Mouse (Mus musculus) CH12.LX (cell line): ENCODE results near the gene Svep1. TPM values are rescaled to one million over a fixed set of nuclear protein-coding genes. Genes with fewer than 3 reads are reported as not detected.

Source experiments
- DNase-seq: peaks from one replicate; pipeline ENCODE4 v3.0.0-alpha.2; 2013; ENCODE audit errors: extremely low read depth
- H3K27ac ChIP-seq: 2 replicates; pipeline ENCODE4 v1.5.1; 2012; ENCODE audit warnings: low read depth, mild to moderate bottlenecking, control low read depth, moderate library complexity; ENCODE audit not compliant: insufficient read depth
- H3K27me3 ChIP-seq: replicated peaks from 2 replicates; pipeline ENCODE3; 2012; ENCODE audit warnings: inconsistent platforms
- H3K36me3 ChIP-seq, 2 experiments: replicated peaks in 1 of 2; 2 replicates each; pipeline versions ENCODE3 to v1.6.1; 2012; ENCODE audit warnings: inconsistent platforms in 1 of 2, low read length in 1 of 2, mild to moderate bottlenecking in 1 of 2, mixed read lengths in 1 of 2, moderate library complexity in 1 of 2; ENCODE audit not compliant: control insufficient read depth in 1 of 2, insufficient read depth in 1 of 2
- H3K4me1 ChIP-seq, 2 experiments: 2 replicates each; pipeline ENCODE4 v1.6.1; 2012; ENCODE audit warnings: inconsistent platforms in 1 of 2, moderate library complexity in 1 of 2; ENCODE audit not compliant: insufficient read depth in 2 of 2, control insufficient read depth in 1 of 2
- H3K4me2 ChIP-seq: 2 replicates; pipeline ENCODE4 v1.6.1; 2012; ENCODE audit warnings: low read depth, mild to moderate bottlenecking, control low read depth; ENCODE audit not compliant: poor library complexity, insufficient read depth, severe bottlenecking
- H3K4me3 ChIP-seq, 3 experiments: fragments of 150-350 bp in 1 of 3; sonication (generic) in 1 of 3; replicated peaks in 1 of 3; 2 replicates each; pipeline versions ENCODE3 to v1.5.1; 2011 to 2012; ENCODE audit warnings: low read depth in 2 of 3, low read length in 2 of 3, mild to moderate bottlenecking in 2 of 3, moderate library complexity in 2 of 3, control low read depth in 1 of 3, improper control_type of control experiment in 1 of 3, inconsistent platforms in 1 of 3, mixed read lengths in 1 of 3; ENCODE audit not compliant: poor library complexity in 1 of 3
- H3K79me2 ChIP-seq: replicated peaks from 2 replicates; pipeline ENCODE4 v1.6.1; 2012; ENCODE audit warnings: mild to moderate bottlenecking, moderate library complexity; ENCODE audit not compliant: control insufficient read depth, poor library complexity, insufficient read depth, severe bottlenecking; ENCODE audit errors: extremely low read depth
- H3K9ac ChIP-seq: 2 replicates; pipeline ENCODE4 v1.6.1; 2012; ENCODE audit warnings: low read depth, mild to moderate bottlenecking, control low read depth, moderate library complexity; ENCODE audit not compliant: insufficient read depth
- H3K9me3 ChIP-seq: replicated peaks from 2 replicates; pipeline ENCODE3; 2012; ENCODE audit warnings: low read length, inconsistent platforms, mixed read lengths
- BHLHE40 ChIP-seq: IDR thresholded peaks from 2 replicates; pipeline ENCODE4 v1.6.1; 2011; ENCODE audit warnings: mild to moderate bottlenecking, low read depth, low read length, improper control_type of control experiment
- CHD1 ChIP-seq: IDR thresholded peaks from 2 replicates; pipeline ENCODE4 v1.6.1; 2012; ENCODE audit warnings: low read depth, low read length, improper control_type of control experiment, inconsistent platforms
- CHD2 ChIP-seq: IDR thresholded peaks from 2 replicates; pipeline ENCODE4 v1.6.1; 2011; ENCODE audit warnings: low read length, improper control_type of control experiment
- CTCF ChIP-seq, 2 experiments: IDR thresholded peaks in 1 of 2; conservative IDR thresholded peaks in 1 of 2; 2 replicates each; pipeline ENCODE4 v1.5.1; 2011 to 2012; ENCODE audit warnings: low read depth in 2 of 2, low read length in 2 of 2, improper control_type of control experiment in 1 of 2, inconsistent platforms in 1 of 2, mild to moderate bottlenecking in 1 of 2, moderate library complexity in 1 of 2
- E2F4 ChIP-seq: IDR thresholded peaks from 2 replicates; pipeline ENCODE4 v1.6.1; 2011; ENCODE audit warnings: low read depth, low read length, improper control_type of control experiment; ENCODE audit not compliant: insufficient replicate concordance
- ELF1 ChIP-seq: IDR thresholded peaks from 2 replicates; pipeline ENCODE4 v1.6.1; 2014; ENCODE audit warnings: low read depth, mild to moderate bottlenecking, inconsistent platforms, low read length, improper control_type of control experiment
- EP300 ChIP-seq: IDR thresholded peaks from 2 replicates; pipeline ENCODE4 v1.6.1; 2011; ENCODE audit warnings: low read length, improper control_type of control experiment
- ETS1 ChIP-seq: conservative IDR thresholded peaks from 2 replicates; pipeline ENCODE4 v1.6.1; 2012; ENCODE audit warnings: low read depth, mild to moderate bottlenecking, inconsistent platforms, low read length, improper control_type of control experiment, moderate library complexity
- GABPA ChIP-seq: IDR thresholded peaks from 2 replicates; pipeline ENCODE4 v1.6.1; 2012; ENCODE audit warnings: low read depth, low read length, improper control_type of control experiment, inconsistent platforms; ENCODE audit not compliant: insufficient replicate concordance
- HCFC1 ChIP-seq: IDR thresholded peaks from 2 replicates; pipeline ENCODE4 v1.6.1; 2012; ENCODE audit warnings: low read depth, mild to moderate bottlenecking, inconsistent platforms, low read length, improper control_type of control experiment
- IRF4 ChIP-seq: IDR thresholded peaks from 2 replicates; pipeline ENCODE4 v1.6.1; 2014; ENCODE audit warnings: low read depth, mild to moderate bottlenecking, inconsistent platforms, low read length, improper control_type of control experiment
- JUN ChIP-seq: IDR thresholded peaks from 2 replicates; pipeline ENCODE4 v1.6.1; 2011; ENCODE audit warnings: low read depth, mild to moderate bottlenecking, low read length, improper control_type of control experiment, moderate library complexity; ENCODE audit not compliant: insufficient read depth
- JUND ChIP-seq: conservative IDR thresholded peaks from 2 replicates; pipeline ENCODE4 v1.6.1; 2011; ENCODE audit warnings: low read depth, low read length, improper control_type of control experiment
- KAT2A ChIP-seq: IDR thresholded peaks from 2 replicates; pipeline ENCODE4 v1.6.1; 2012; ENCODE audit warnings: low read length, improper control_type of control experiment, inconsistent platforms; ENCODE audit not compliant: insufficient replicate concordance
- MAFK ChIP-seq: IDR thresholded peaks from 2 replicates; pipeline ENCODE4 v1.6.1; 2011; ENCODE audit warnings: low read length, improper control_type of control experiment; ENCODE audit not compliant: insufficient replicate concordance
- MAX ChIP-seq: IDR thresholded peaks from 2 replicates; pipeline ENCODE4 v1.6.1; 2011; ENCODE audit warnings: low read length, improper control_type of control experiment
- MAZ ChIP-seq: IDR thresholded peaks from 2 replicates; pipeline ENCODE4 v1.6.1; 2012; ENCODE audit warnings: low read depth, mild to moderate bottlenecking, inconsistent platforms, low read length, improper control_type of control experiment, moderate library complexity
- MEF2A ChIP-seq: IDR thresholded peaks from 2 replicates; pipeline ENCODE4 v1.6.1; 2014; ENCODE audit warnings: low read depth, mild to moderate bottlenecking, inconsistent platforms, low read length, improper control_type of control experiment, borderline replicate concordance
- MXI1 ChIP-seq: IDR thresholded peaks from 2 replicates; pipeline ENCODE4 v1.6.1; 2011; ENCODE audit warnings: mild to moderate bottlenecking, low read depth, low read length, improper control_type of control experiment
- MYC ChIP-seq: IDR thresholded peaks from 2 replicates; pipeline ENCODE4 v1.6.1; 2011; ENCODE audit warnings: low read depth, mild to moderate bottlenecking, improper control_type of control experiment, low read length
- NELFE ChIP-seq: IDR thresholded peaks from 2 replicates; pipeline ENCODE4 v1.6.1; 2011; ENCODE audit warnings: low read depth, low read length, improper control_type of control experiment
- NRF1 ChIP-seq: IDR thresholded peaks from 2 replicates; pipeline ENCODE4 v1.6.1; 2014; ENCODE audit warnings: low read depth, mild to moderate bottlenecking, inconsistent platforms, low read length, improper control_type of control experiment, moderate library complexity
- PAX5 ChIP-seq: IDR thresholded peaks from 2 replicates; pipeline ENCODE4 v1.6.1; 2012; ENCODE audit warnings: low read length, inconsistent platforms, mixed read lengths
- POLR2A ChIP-seq: IDR thresholded peaks from 2 replicates; pipeline ENCODE4 v1.6.1; 2011; ENCODE audit warnings: low read depth, mild to moderate bottlenecking, improper control_type of control experiment, low read length
- POLR2AphosphoS2 ChIP-seq: IDR thresholded peaks from 2 replicates; pipeline ENCODE4 v1.6.1; 2011; ENCODE audit warnings: low read depth, low read length, improper control_type of control experiment
- RAD21 ChIP-seq: IDR thresholded peaks from 2 replicates; pipeline ENCODE4 v1.6.1; 2011; ENCODE audit warnings: low read depth, mild to moderate bottlenecking, low read length, improper control_type of control experiment, moderate library complexity
- RCOR1 ChIP-seq: conservative IDR thresholded peaks from 2 replicates; pipeline ENCODE4 v1.6.1; 2012; ENCODE audit warnings: low read depth, mild to moderate bottlenecking, inconsistent platforms, low read length, improper control_type of control experiment
- SIN3A ChIP-seq: IDR thresholded peaks from 2 replicates; pipeline ENCODE4 v1.6.1; 2012; ENCODE audit warnings: low read length, improper control_type of control experiment, inconsistent platforms
- SMC3 ChIP-seq: IDR thresholded peaks from 2 replicates; pipeline ENCODE4 v1.6.1; 2011; ENCODE audit warnings: low read depth, low read length, improper control_type of control experiment
- TBP ChIP-seq: conservative IDR thresholded peaks from 2 replicates; pipeline ENCODE4 v1.6.1; 2011; ENCODE audit warnings: low read depth, low read length, improper control_type of control experiment
- TCF12 ChIP-seq: IDR thresholded peaks from 2 replicates; pipeline ENCODE4 v1.6.1; 2014; ENCODE audit warnings: low read depth, mild to moderate bottlenecking, inconsistent platforms, low read length, improper control_type of control experiment
- UBTF ChIP-seq: IDR thresholded peaks from 2 replicates; pipeline ENCODE4 v1.6.1; 2012; ENCODE audit warnings: low read depth, mild to moderate bottlenecking, inconsistent platforms, low read length, improper control_type of control experiment, moderate library complexity
- USF1 ChIP-seq: IDR thresholded peaks from 2 replicates; pipeline ENCODE4 v1.6.1; 2014; ENCODE audit warnings: low read depth, mild to moderate bottlenecking, inconsistent platforms, low read length, improper control_type of control experiment
- USF2 ChIP-seq: conservative IDR thresholded peaks from 2 replicates; pipeline ENCODE4 v1.6.1; 2011; ENCODE audit warnings: low read depth, low read length, improper control_type of control experiment
- ZC3H11A ChIP-seq: IDR thresholded peaks from 2 replicates; pipeline ENCODE4 v1.6.1; 2012; ENCODE audit warnings: low read depth, mild to moderate bottlenecking, inconsistent platforms, low read length, improper control_type of control experiment
- ZKSCAN1 ChIP-seq: IDR thresholded peaks from 2 replicates; pipeline ENCODE4 v1.6.1; 2012; ENCODE audit warnings: low read depth, inconsistent platforms, low read length, improper control_type of control experiment, borderline replicate concordance
- ZMIZ1 ChIP-seq: IDR thresholded peaks from 2 replicates; pipeline ENCODE4 v1.6.1; 2012; ENCODE audit warnings: low read depth, mild to moderate bottlenecking, inconsistent platforms, low read length, improper control_type of control experiment
- ZNF384 ChIP-seq: IDR thresholded peaks from 2 replicates; pipeline ENCODE4 v1.6.1; 2012; ENCODE audit warnings: low read depth, low read length, improper control_type of control experiment, inconsistent platforms
- dilution Hi-C: fragments of 300-500 bp; cut with MboI; formaldehyde crosslinking; loops from 2 replicates; pipeline ENCODE4 v1.14.3; 2020; ENCODE audit warnings: low sequenced_read_pairs; ENCODE audit not compliant: extremely low pct_unique_long_range_greater_than_20kb, extremely low pct_ligation_motif_present
- in situ Hi-C: fragments of 300-500 bp; cut with MboI; formaldehyde crosslinking; loops from 3 replicates; pipeline ENCODE4 v1.14.3; 2019; ENCODE audit warnings: low sequenced_read_pairs, low pct_ligation_motif_present, low pct_unique_long_range_greater_than_20kb, mixed read lengths
- polyA plus RNA-seq: library from polyadenylated mRNA; unstranded; fragments of >175 nt; gene quantifications from 2 replicates; pipeline ENCODE4 v1.2.1, GENCODE M21; 2012; ENCODE audit warnings: low read depth; ENCODE audit not compliant: insufficient read length
- total RNA-seq, 2 experiments: library from RNA; depleted of rRNA; stranded (reverse); fragments of 300-350 nt in 1 of 2; fragments of >200 nt in 1 of 2; gene quantifications; 2 replicates each; pipeline ENCODE4 v1.2.3; 2012 to 2014

The Svep1 gene
- total and polyA plus RNA-seq, 3 experiments: not detected

- DNase-seq: peak; percentile 62
- TF ChIP-seq POLR2AphosphoS2: no peak
- TF ChIP-seq TCF12: no peak
- no peak for TF ChIP-seq MYC
- 0 out of 2 replicates have a peak, but pooled peaks have one; percentile 15 for TF ChIP-seq ZC3H11A
- no peak for TF ChIP-seq NRF1
- peak; percentile 74 for TF ChIP-seq MAX
- TF ChIP-seq KAT2A: no peak
- no peak for TF ChIP-seq USF2
- TF ChIP-seq PAX5: no peak
- TF ChIP-seq JUN: no peak
- TF ChIP-seq ZMIZ1: no peak
- TF ChIP-seq BHLHE40: no peak
- TF ChIP-seq MAZ: no peak
- TF ChIP-seq NELFE: no peak
- TF ChIP-seq UBTF: no peak
- TF ChIP-seq EP300: no peak
- TF ChIP-seq ELF1: no peak
- TF ChIP-seq RCOR1: no peak
- TF ChIP-seq RAD21: peak; percentile 79
- no peak for TF ChIP-seq MXI1
- peak; percentile 67 to 84 for TF ChIP-seq CTCF (conservative IDR thresholded peaks at IDR 0.05 in 1 of 2, IDR thresholded peaks at IDR 0.05 in 1 of 2; ENCODE audit: low read depth in 2 of 2, low read length in 2 of 2)
- no peak for TF ChIP-seq CHD1
- no peak for TF ChIP-seq MAFK
- no peak for TF ChIP-seq POLR2A
- peak; percentile 81 for TF ChIP-seq SMC3
- no peak for TF ChIP-seq ZKSCAN1
- TF ChIP-seq USF1: no peak
- TF ChIP-seq ETS1: no peak
- no peak for TF ChIP-seq MEF2A
- TF ChIP-seq E2F4: no peak
- TF ChIP-seq CHD2: no peak
- no peak for TF ChIP-seq JUND
- TF ChIP-seq IRF4: peak; percentile 25; the same call in 1 of the 2 replicates
- TF ChIP-seq TBP: no peak
- TF ChIP-seq ZNF384: no peak
- TF ChIP-seq HCFC1: no peak
- no peak for TF ChIP-seq SIN3A
- TF ChIP-seq GABPA: no peak
- in situ Hi-C loops: loop anchor here (10.0 to 25.0 kb wide), 3 partner anchors 125 to 417 kb away; partner anchors contain the start of gene Txn1
- Histone ChIP-seq H3K27ac (no peak overlapping the region), H3K9me3 (no peaks in the 10 kb centered on the region), H3K36me3 (no peaks in the 10 kb centered on the region), H3K4me3 (no peak overlapping the region), H3K27me3 (no peaks in the 10 kb centered on the region), H3K79me2 (no peaks in the 10 kb centered on the region), H3K4me2 (no peak overlapping the region), H3K9ac (no peak overlapping the region), H3K4me1 (no peaks in the 10 kb centered on the region)
- dilution Hi-C loops: no loop called here
These were observed 127.0 kb downstream of the Svep1 start for GRCm38 (mm10) chr4:58079631-58080030.
